Mouse (Mus musculus) testis, adult 2 months (tissue): Measurements from ENCODE around the gene Dlgap3.

Experiments
- CTCF ChIP-seq: fragments of 200-500 bp; IDR thresholded peaks from 2 replicates; pipeline ENCODE4 v1.5.1; 2012; ENCODE audit warnings: low read depth, mild to moderate bottlenecking, inconsistent platforms, low read length, moderate library complexity; ENCODE audit not compliant: control insufficient read depth, insufficient read depth, insufficient replicate concordance
- POLR2A ChIP-seq: fragments of 200-500 bp; IDR thresholded peaks from 2 replicates; pipeline ENCODE4 v1.6.1; 2012; ENCODE audit warnings: low read depth, mild to moderate bottlenecking, inconsistent platforms, low read length, moderate library complexity; ENCODE audit not compliant: control insufficient read depth

GRCm38 (mm10) chr4:127192704-127193103 is 23.7 kb downstream of the Dlgap3 start:
- TF ChIP-seq POLR2A (no peak), CTCF (no peak)
